ENCODE assay signal across 21 mouse cellular contexts in genomic region chr5:44075432-44075831, GRCm38 (mm10).
"Had no signal": no experiment of that assay in that cellular context is flagged by ENCODE, and none has a peak within 500 bp of the region (broad histone marks: within the 10 kb centered on the region; RNA-seq: fewer than 3 reads in every experiment).

No protein-coding gene starts in this region.

- H3K9me3 ChIP-seq: limb, embryonic 10.5 days; limb, embryonic 13.5 days; liver, embryonic 13.5 days; lung, embryonic 15.5 days; neural tube, embryonic 12.5 days; neural tube, embryonic 15.5 days; stomach, embryonic 15.5 days had no signal

- DNase-seq: kidney, adult 2 months; kidney, postnatal 25 days; layer of hippocampus, adult 9-11 months; liver, embryonic 13.5 days; lung, postnatal 10 days; lung, postnatal 36 days; midbrain, embryonic 14.5 days; retina, postnatal 1 day; right cerebral cortex, postnatal 25 days; spleen, adult 18-20 months; thymus, postnatal 36 days had no signal

- H3K4me1 ChIP-seq: liver, embryonic 13.5 days; lung, embryonic 15.5 days; neural tube, embryonic 12.5 days; neural tube, embryonic 15.5 days; stomach, embryonic 15.5 days had no signal

- H3K27me3 ChIP-seq: limb, embryonic 13.5 days; liver, embryonic 13.5 days; lung, embryonic 15.5 days; neural tube, embryonic 12.5 days; neural tube, embryonic 15.5 days; stomach, embryonic 15.5 days had no signal

- H3K4me3 ChIP-seq: layer of hippocampus, adult 2 months; limb, embryonic 10.5 days; limb, embryonic 13.5 days; liver, embryonic 13.5 days; lung, embryonic 15.5 days; neural tube, embryonic 12.5 days; neural tube, embryonic 15.5 days; stomach, embryonic 15.5 days had no signal

- H3K36me3 ChIP-seq: limb, embryonic 13.5 days; liver, embryonic 13.5 days; lung, embryonic 15.5 days; neural tube, embryonic 12.5 days; neural tube, embryonic 15.5 days; stomach, embryonic 15.5 days had no signal

- H3K9ac ChIP-seq: limb, embryonic 13.5 days; liver, embryonic 13.5 days; lung, embryonic 15.5 days; neural tube, embryonic 12.5 days; neural tube, embryonic 15.5 days; stomach, embryonic 15.5 days had no signal

- ATAC-seq: intestine, postnatal 0 days had no signal

- H3K27ac ChIP-seq: kidney, postnatal 0 days; layer of hippocampus, adult 2 months; limb, embryonic 10.5 days; limb, embryonic 13.5 days; liver, embryonic 13.5 days; lung, embryonic 15.5 days; neural tube, embryonic 12.5 days; neural tube, embryonic 15.5 days; stomach, embryonic 15.5 days had no signal

- H3K4me2 ChIP-seq: limb, embryonic 13.5 days; liver, embryonic 13.5 days; lung, embryonic 15.5 days; midbrain, embryonic 11.5 days; neural tube, embryonic 12.5 days; neural tube, embryonic 15.5 days; stomach, embryonic 15.5 days had no signal
